Mouse (Mus musculus) liver, embryonic 14.5 days (tissue): ENCODE data around the gene Gm29609.

Source experiments
- CTCF ChIP-seq: IDR thresholded peaks from 2 replicates; pipeline ENCODE4 v1.5.1; 2016; ENCODE audit warnings: antibody characterized with exemption, low read depth, control low read depth
- EP300 ChIP-seq: IDR thresholded peaks from 2 replicates; pipeline ENCODE4 v1.6.1; 2016; ENCODE audit warnings: antibody characterized with exemption, low read depth

DNA sequence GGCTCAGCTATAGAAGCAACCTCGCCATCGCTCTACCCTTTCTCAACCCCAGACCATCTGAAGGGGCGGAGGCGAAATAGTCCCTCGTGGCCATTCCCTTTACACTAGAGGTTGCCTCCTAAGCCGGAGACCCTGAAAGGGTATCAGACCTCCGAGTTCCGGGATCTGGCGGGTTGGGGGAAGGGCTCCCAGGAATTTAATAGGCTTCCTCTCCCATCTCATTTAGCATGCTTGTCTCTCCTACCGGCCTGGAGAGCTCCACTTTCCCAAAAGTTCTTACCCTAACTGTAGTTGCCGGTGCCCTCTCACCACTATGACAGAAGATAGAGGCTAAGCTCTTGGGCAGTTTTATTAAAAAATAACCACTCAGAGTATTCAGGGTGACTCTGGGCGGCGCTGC lies 42.1 kb downstream of the Gm29609 start:
- no peak for TF ChIP-seq CTCF
- no peak for TF ChIP-seq EP300
